Mouse (Mus musculus) forebrain, embryonic 16.5 days (tissue): ENCODE results near the gene Lrrfip2. TPM values are rescaled to one million over a fixed set of nuclear protein-coding genes. Genes with fewer than 3 reads are reported as not detected.
A peak's percentile ranks its signal among the peaks of the same experiment; 100 is the strongest.

ENCODE experiments used
- ATAC-seq: fragments of 200-750 bp; cut with Nextera tagmentation; 2 replicates; pipeline ENCODE4 v1.8.0; 2017; ENCODE audit warnings: mild to moderate bottlenecking, moderate library complexity
- H3K27ac ChIP-seq: fragments of 300-500 bp; sonication (generic); 2 replicates; pipeline ENCODE4 v1.5.1; 2014; ENCODE audit warnings: low read length, control low read depth
- H3K27me3 ChIP-seq: fragments of 300-500 bp; sonication (generic); replicated peaks from 2 replicates; pipeline ENCODE4 v1.6.1; 2014; ENCODE audit warnings: low read length; ENCODE audit not compliant: control insufficient read depth, insufficient read depth
- H3K36me3 ChIP-seq: fragments of 300-500 bp; sonication (generic); 2 replicates; pipeline ENCODE4 v1.6.1; 2014; ENCODE audit not compliant: control insufficient read depth, insufficient read depth
- H3K4me1 ChIP-seq: fragments of 300-500 bp; sonication (generic); replicated peaks from 2 replicates; pipeline ENCODE4 v1.6.1; 2014; ENCODE audit warnings: low read length; ENCODE audit not compliant: control insufficient read depth, insufficient read depth
- H3K4me2 ChIP-seq: fragments of 300-500 bp; sonication (generic); 2 replicates; pipeline ENCODE4 v1.6.1; 2014; ENCODE audit warnings: mild to moderate bottlenecking, low read length, control low read depth
- H3K4me3 ChIP-seq: fragments of 300-500 bp; sonication (generic); replicated peaks from 2 replicates; pipeline ENCODE4 v1.5.1; 2014; ENCODE audit warnings: mild to moderate bottlenecking, low read length, control low read depth
- H3K9ac ChIP-seq: fragments of 300-500 bp; sonication (generic); replicated peaks from 2 replicates; pipeline ENCODE4 v1.6.1; 2014; ENCODE audit warnings: low read depth, low read length, control low read depth
- H3K9me3 ChIP-seq: fragments of 300-500 bp; sonication (generic); 2 replicates; pipeline ENCODE4 v1.6.1; 2016; ENCODE audit warnings: low read length; ENCODE audit not compliant: control insufficient read depth
- WGBS: fragments of 180-500 bp; shearing (Covaris S2); extraction: QIAGEN DNeasy Blood & Tissue Kit; methylation state at CpG from one replicate; pipeline ENCODE4 v1.1.7; 2014; 5-methylcytosine and 5-hydroxymethylcytosine counted together
- polyA plus RNA-seq: library from polyadenylated mRNA; unstranded; fragments of >200 nt; fragmentation: Nextera tagmentation; extraction: Ambion mirVana; gene quantifications from 2 replicates; pipeline ENCODE4 v1.2.1, GENCODE M21; 2015

Gene Lrrfip2
- polyA plus RNA-seq, result 41.1 and 43.2 TPM in 2 replicates

- Histone ChIP-seq H3K4me1 (peaks cover 16% of the 10 kb centered on the region), H3K4me2 (peak within 1 kb of the TSS; percentile 72), H3K9me3 (no peaks in the 10 kb centered on the region), H3K27ac (peak within 1 kb of the TSS; percentile 66), H3K36me3 (no peaks in the 10 kb centered on the region), H3K27me3 (no peaks in the 10 kb centered on the region), H3K4me3 (peak within 1 kb of the TSS; percentile 98), H3K9ac (peak within 1 kb of the TSS; percentile 95)
- WGBS, result 40% methylated on average over 14 of the region's 14 CpGs
- ATAC-seq, result no peak
These were observed at the start of gene Lrrfip2 for GRCm38 (mm10) chr9:111117126-111117642. Lrrfip2 (plus strand) TSS chr9:111117592.

- Histone ChIP-seq H3K36me3 (no peaks in the 10 kb centered on the region), H3K4me1 (no peaks in the 10 kb centered on the region), H3K9ac (no peak overlapping the region), H3K4me3 (no peak overlapping the region), H3K27me3 (no peaks in the 10 kb centered on the region), H3K27ac (no peak overlapping the region), H3K9me3 (peaks cover 7% of the 10 kb centered on the region), H3K4me2 (no peak overlapping the region)
- ATAC-seq, result no peak
- 51% methylated on average over 4 of the region's 4 CpGs for WGBS
These were observed 46.8 kb upstream of the Lrrfip2 start for GRCm38 (mm10) chr9:111070546-111070961.

GRCm38 (mm10) chr9:111072175-111072574 is 45.2 kb upstream of the Lrrfip2 start:
- Histone ChIP-seq H3K4me3 (no peak overlapping the region), H3K9ac (no peak overlapping the region), H3K9me3 (peaks cover 7% of the 10 kb centered on the region), H3K27me3 (no peaks in the 10 kb centered on the region), H3K4me2 (no peak overlapping the region), H3K4me1 (no peaks in the 10 kb centered on the region), H3K27ac (no peak overlapping the region), H3K36me3 (no peaks in the 10 kb centered on the region)
- WGBS, result 67% methylated on average over 7 of the region's 7 CpGs
- no peak for ATAC-seq

- Histone ChIP-seq H3K4me2 (no peak overlapping the region), H3K4me3 (no peak overlapping the region), H3K4me1 (no peaks in the 10 kb centered on the region), H3K9ac (no peak overlapping the region), H3K27me3 (no peaks in the 10 kb centered on the region), H3K36me3 (no peaks in the 10 kb centered on the region), H3K27ac (no peak overlapping the region), H3K9me3 (peaks cover 7% of the 10 kb centered on the region)
- no peak for ATAC-seq
- 83% methylated on average over 4 of the region's 4 CpGs for WGBS
These were observed 44.4 kb upstream of the Lrrfip2 start for GRCm38 (mm10) chr9:111072971-111073370.

GRCm38 (mm10) chr9:111077745-111078144 is 39.6 kb upstream of the Lrrfip2 start:
- Histone ChIP-seq H3K36me3 (no peaks in the 10 kb centered on the region), H3K4me1 (no peaks in the 10 kb centered on the region), H3K27ac (no peak overlapping the region), H3K27me3 (no peaks in the 10 kb centered on the region), H3K4me3 (no peak overlapping the region), H3K4me2 (no peak overlapping the region), H3K9me3 (peaks cover 7% of the 10 kb centered on the region), H3K9ac (no peak overlapping the region)
- no peak for ATAC-seq
- 64% methylated on average over 5 of the region's 5 CpGs for WGBS

GRCm38 (mm10) chr9:111080801-111081200 is 36.6 kb upstream of the Lrrfip2 start:
- Histone ChIP-seq H3K4me1 (no peaks in the 10 kb centered on the region), H3K9me3 (no peaks in the 10 kb centered on the region), H3K4me3 (no peak overlapping the region), H3K27me3 (no peaks in the 10 kb centered on the region), H3K9ac (no peak overlapping the region), H3K27ac (no peak overlapping the region), H3K36me3 (no peaks in the 10 kb centered on the region), H3K4me2 (no peak overlapping the region)
- no peak for ATAC-seq
- WGBS, result 96% methylated on average over 8 of the region's 8 CpGs

- Histone ChIP-seq H3K27ac (no peak overlapping the region), H3K9me3 (no peaks in the 10 kb centered on the region), H3K36me3 (no peaks in the 10 kb centered on the region), H3K27me3 (no peaks in the 10 kb centered on the region), H3K4me3 (no peak overlapping the region), H3K4me1 (no peaks in the 10 kb centered on the region), H3K9ac (no peak overlapping the region), H3K4me2 (no peak overlapping the region)
- no peak for ATAC-seq
- WGBS, result 89% methylated on average over 5 of the region's 5 CpGs
These were observed 35.6 kb upstream of the Lrrfip2 start for GRCm38 (mm10) chr9:111081765-111082164.

- H3K4me3 ChIP-seq, result no peak overlapping the region
- H3K4me1 ChIP-seq, result no peaks in the 10 kb centered on the region; the same call in 1 of the 2 replicates
- H3K27ac ChIP-seq, result no peak overlapping the region
- WGBS, result 70% methylated on average over 4 of the region's 4 CpGs
- 0 out of 2 replicates have a peak, but pooled peaks cover 2% of the 10 kb centered on the region for H3K27me3 ChIP-seq
- no peaks in the 10 kb centered on the region for H3K36me3 ChIP-seq
- H3K4me2 ChIP-seq, result no peak overlapping the region
- no peak overlapping the region for H3K9ac ChIP-seq
- no peak for ATAC-seq
- H3K9me3 ChIP-seq, result no peaks in the 10 kb centered on the region
These were observed 32.1 kb upstream of the Lrrfip2 start for GRCm38 (mm10) chr9:111085329-111085728.

- H3K9ac ChIP-seq, result no peak overlapping the region
- H3K27me3 ChIP-seq, result 0 out of 2 replicates have a peak, but pooled peaks cover 2% of the 10 kb centered on the region
- no peaks in the 10 kb centered on the region for H3K9me3 ChIP-seq
- no peaks in the 10 kb centered on the region for H3K36me3 ChIP-seq
- no peak overlapping the region for H3K4me3 ChIP-seq
- H3K4me1 ChIP-seq, result no peaks in the 10 kb centered on the region; the same call in 1 of the 2 replicates
- 56% methylated on average over 6 of the region's 6 CpGs for WGBS
- no peak overlapping the region for H3K4me2 ChIP-seq
- ATAC-seq, result no peak
- no peak overlapping the region for H3K27ac ChIP-seq
These were observed 31.3 kb upstream of the Lrrfip2 start for GRCm38 (mm10) chr9:111086137-111086536.
